Mouse (Mus musculus) erythroblast, embryonic 14.5 days (primary cell): ENCODE results near the gene Aldoart2.

ENCODE experiments used
- GATA1 ChIP-seq: IDR thresholded peaks from 2 replicates; pipeline ENCODE4 v1.6.1; 2012; ENCODE audit warnings: low read length, inconsistent platforms, mixed read lengths
- TAL1 ChIP-seq: IDR thresholded peaks from 3 replicates; pipeline ENCODE4 v1.6.1; 2012; ENCODE audit warnings: low read length, inconsistent platforms, mixed read lengths

- TF ChIP-seq GATA1 (no peak), TAL1 (no peak)
Observed at GRCm38 (mm10) chr12:55539157-55539556, 25.9 kb upstream of the Aldoart2 start.
